Mouse (Mus musculus) retina, postnatal 7 days (tissue): ENCODE measurements around the gene Mtmr11.

Experiments used
- DNase-seq: peaks from one replicate; pipeline ENCODE4 v3.0.0-alpha.2; 2012; ENCODE audit warnings: low read depth, low spot score

Gene Mtmr11

GRCm38 (mm10) chr3:96209242-96209641 lies 47.4 kb downstream of the Mtmr11 start:
- no peak for DNase-seq

DNA sequence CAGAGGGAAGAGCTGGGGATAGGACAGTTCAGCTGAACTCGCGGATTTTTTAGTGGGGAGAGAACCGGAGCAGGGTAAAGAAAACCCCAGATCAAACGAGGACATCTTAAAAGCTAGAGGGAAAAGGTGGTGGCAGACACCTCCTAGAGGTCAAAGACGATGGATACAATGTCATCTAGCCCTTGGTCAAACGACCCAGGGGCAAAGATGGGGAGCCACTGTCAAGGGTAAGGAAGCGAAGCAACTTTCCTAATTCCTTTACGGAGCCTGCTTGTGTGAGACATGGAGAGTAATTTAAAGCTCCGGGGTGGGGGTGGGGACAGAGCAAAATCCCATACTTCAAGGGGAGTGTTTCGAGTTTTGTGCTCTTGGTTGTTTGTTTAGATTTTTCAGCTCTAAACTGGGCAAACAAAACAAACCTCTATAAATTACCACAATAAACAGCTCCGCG lies 57.4 kb downstream of the Mtmr11 start:
- DNase-seq, result peak; percentile 9

DNA sequence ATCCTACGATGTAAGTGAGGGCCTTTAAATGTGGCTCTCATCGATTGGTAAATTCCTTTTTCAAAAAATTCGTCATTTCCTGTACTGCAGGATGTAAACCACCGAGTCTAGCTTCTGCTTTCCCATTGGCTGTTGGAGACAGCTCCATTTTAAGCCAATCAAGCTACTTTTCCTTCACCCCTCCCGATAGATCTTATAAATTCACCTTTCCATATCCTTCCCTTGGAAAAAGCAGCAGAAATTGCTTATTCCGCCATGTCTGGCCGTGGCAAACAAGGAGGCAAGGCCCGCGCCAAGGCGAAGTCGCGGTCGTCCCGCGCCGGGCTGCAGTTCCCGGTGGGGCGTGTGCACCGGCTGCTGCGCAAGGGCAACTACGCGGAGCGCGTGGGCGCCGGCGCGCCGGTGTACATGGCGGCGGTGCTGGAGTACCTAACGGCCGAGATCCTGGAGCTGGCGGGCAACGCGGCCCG lies 57.9 kb downstream of the Mtmr11 start, which contains the start of the genes Bola1 and Hist2h2ab:
TSS of gene Bola1 (minus strand) at position 49 of the 470 bp plus-strand sequence.
TSS of gene Hist2h2ab (plus strand) at position 205 of the 470 bp plus-strand sequence.
- DNase-seq, result peak; percentile 68

DNA sequence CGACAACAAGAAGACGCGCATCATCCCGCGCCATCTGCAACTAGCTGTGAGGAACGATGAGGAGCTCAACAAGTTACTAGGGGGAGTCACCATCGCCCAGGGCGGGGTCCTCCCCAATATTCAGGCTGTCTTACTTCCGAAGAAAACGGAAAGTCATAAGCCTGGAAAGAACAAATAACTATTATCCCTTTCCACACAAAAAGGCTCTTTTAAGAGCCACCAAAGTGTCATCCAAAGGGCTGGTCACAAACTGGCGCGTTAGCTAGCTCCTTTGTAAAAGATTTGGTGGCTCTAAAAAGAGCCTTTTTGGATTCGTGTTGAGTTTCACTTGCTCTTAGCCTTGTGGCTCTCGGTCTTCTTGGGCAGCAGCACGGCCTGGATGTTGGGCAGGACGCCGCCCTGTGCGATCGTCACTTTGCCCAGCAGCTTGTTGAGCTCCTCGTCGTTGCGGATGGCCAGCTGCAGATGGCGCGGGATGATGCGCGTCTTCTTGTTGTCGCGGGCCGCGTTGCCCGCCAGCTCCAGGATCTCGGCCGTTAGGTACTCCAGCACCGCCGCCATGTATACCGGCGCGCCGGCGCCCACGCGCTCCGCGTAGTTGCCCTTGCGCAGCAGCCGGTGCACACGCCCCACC lies 58.4 kb downstream of the Mtmr11 start:
- DNase-seq, result peak; percentile 16

- DNase-seq, result peak; percentile 41
Measured at GRCm38 (mm10) chr3:96220765-96221639, 59.2 kb downstream of the Mtmr11 start, which contains the start of the genes Hist2h2ac and Hist2h2be. Gene Hist2h2ac, minus strand, starts transcription at chr3:96220880. Gene Hist2h2be, plus strand, starts transcription at chr3:96221119.
